Mouse (Mus musculus) stomach, postnatal 0 days (tissue): ENCODE data around the gene Gm7879. TPM values are rescaled to one million over a fixed set of nuclear protein-coding genes. Genes with fewer than 3 reads are reported as not detected.

Experiments used
- ATAC-seq: fragments of 200-750 bp; cut with Nextera tagmentation; 2 replicates; pipeline ENCODE4 v1.8.0; 2017; ENCODE audit not compliant: low FRiP score, low TSS enrichment
- DNase-seq: peaks from one replicate; pipeline ENCODE4 v3.0.0-alpha.2; 2016; ENCODE audit warnings: low spot score
- H3K27ac ChIP-seq: fragments of 300-500 bp; sonication (generic); replicated peaks from 2 replicates; pipeline ENCODE4 v1.5.1; 2014; ENCODE audit warnings: mild to moderate bottlenecking, control low read depth
- H3K27me3 ChIP-seq: fragments of 300-500 bp; sonication (generic); 2 replicates; pipeline ENCODE4 v1.6.1; 2014; ENCODE audit warnings: low read length; ENCODE audit not compliant: control insufficient read depth, insufficient read depth
- H3K36me3 ChIP-seq: fragments of 300-500 bp; sonication (generic); 2 replicates; pipeline ENCODE4 v1.6.1; 2014; ENCODE audit warnings: low read length, mixed read lengths; ENCODE audit not compliant: control insufficient read depth, insufficient read depth
- H3K4me1 ChIP-seq: fragments of 300-500 bp; sonication (generic); replicated peaks from 2 replicates; pipeline ENCODE4 v1.6.1; 2014; ENCODE audit warnings: antibody characterized with exemption; ENCODE audit not compliant: control insufficient read depth, insufficient read depth
- H3K4me2 ChIP-seq: fragments of 300-500 bp; sonication (generic); replicated peaks from 2 replicates; pipeline ENCODE4 v1.6.1; 2014; ENCODE audit warnings: low read depth, mild to moderate bottlenecking, control low read depth, moderate library complexity
- H3K4me3 ChIP-seq: fragments of 300-500 bp; sonication (generic); 2 replicates; pipeline ENCODE4 v1.5.1; 2014; ENCODE audit warnings: low read depth, low read length, control low read depth
- H3K9ac ChIP-seq: fragments of 300-500 bp; sonication (generic); 2 replicates; pipeline ENCODE4 v1.6.1; 2014; ENCODE audit warnings: mild to moderate bottlenecking, low read length, control low read depth, mixed read lengths
- H3K9me3 ChIP-seq: fragments of 300-500 bp; sonication (generic); 2 replicates; pipeline ENCODE4 v1.6.1; 2016; ENCODE audit warnings: low read length; ENCODE audit not compliant: control insufficient read depth
- CTCF ChIP-seq: IDR thresholded peaks from 2 replicates; pipeline ENCODE4 v1.5.1; 2016; ENCODE audit warnings: antibody characterized with exemption, low read depth, mild to moderate bottlenecking, moderate library complexity
- EP300 ChIP-seq: optimal IDR thresholded peaks from 2 replicates; pipeline ENCODE3; 2016; ENCODE audit warnings: antibody characterized with exemption
- WGBS: fragments of 180-500 bp; shearing (Covaris S2); extraction: QIAGEN DNeasy Blood & Tissue Kit; methylation state at CpG from one replicate; pipeline ENCODE4 v1.1.7; 2014; 5-methylcytosine and 5-hydroxymethylcytosine counted together
- polyA plus RNA-seq: library from polyadenylated mRNA; unstranded; fragments of >200 nt; fragmentation: Nextera tagmentation; extraction: Ambion mirVana; gene quantifications from 2 replicates; pipeline ENCODE4 v1.2.1, GENCODE M21; 2015

Gene Gm7879
- polyA plus RNA-seq, 1 experiment from 2014 or later, result 0.25 TPM

- Histone ChIP-seq H3K27ac (no peak overlapping the region), H3K4me2 (no peak overlapping the region), H3K27me3 (no peaks in the 10 kb centered on the region), H3K36me3 (no peaks in the 10 kb centered on the region), H3K9ac (no peak overlapping the region), H3K4me3 (no peak overlapping the region), H3K4me1 (no peaks in the 10 kb centered on the region), H3K9me3 (no peaks in the 10 kb centered on the region)
- ATAC-seq, result no peak
- no peak for TF ChIP-seq EP300
- no peak for TF ChIP-seq CTCF
- WGBS, result 60% methylated on average over 1 of the region's 1 CpGs
- no peak for DNase-seq
Observed at GRCm38 (mm10) chr5:43872652-43873051, 40.3 kb upstream of the Gm7879 start.

GRCm38 (mm10) chr5:43882034-43882433 lies 30.9 kb upstream of the Gm7879 start:
- Histone ChIP-seq H3K4me2 (no peak overlapping the region), H3K4me3 (no peak overlapping the region), H3K27me3 (no peaks in the 10 kb centered on the region), H3K4me1 (no peaks in the 10 kb centered on the region), H3K36me3 (no peaks in the 10 kb centered on the region), H3K9ac (no peak overlapping the region), H3K9me3 (no peaks in the 10 kb centered on the region), H3K27ac (no peak overlapping the region)
- DNase-seq, result no peak
- TF ChIP-seq EP300 (no peak), CTCF (no peak)
- WGBS, result 87% methylated on average over 3 of the region's 3 CpGs
- ATAC-seq, result no peak

- Histone ChIP-seq H3K9me3 (no peaks in the 10 kb centered on the region), H3K4me1 (no peaks in the 10 kb centered on the region), H3K4me2 (no peak overlapping the region), H3K27me3 (no peaks in the 10 kb centered on the region), H3K9ac (no peak overlapping the region), H3K4me3 (no peak overlapping the region), H3K27ac (no peak overlapping the region), H3K36me3 (no peaks in the 10 kb centered on the region)
- WGBS, result 46% methylated on average over 3 of the region's 3 CpGs
- DNase-seq, result no peak
- TF ChIP-seq CTCF (no peak), EP300 (no peak)
- no peak for ATAC-seq
Observed at GRCm38 (mm10) chr5:43885060-43885820, 27.7 kb upstream of the Gm7879 start.

GRCm38 (mm10) chr5:43892386-43892785 lies 20.6 kb upstream of the Gm7879 start:
- 0 out of 2 replicates have a peak, but pooled peaks have one; percentile 68 for ATAC-seq
- H3K4me3 ChIP-seq, result no peak overlapping the region
- H3K4me1 ChIP-seq, result no peaks in the 10 kb centered on the region
- no peak overlapping the region for H3K4me2 ChIP-seq
- no peaks in the 10 kb centered on the region for H3K9me3 ChIP-seq
- TF ChIP-seq EP300, result no peak
- peak; percentile 80 for TF ChIP-seq CTCF
- peak; percentile 30 for DNase-seq
- H3K27ac ChIP-seq, result no peak overlapping the region
- WGBS, result 24% methylated on average over 1 of the region's 1 CpGs
- H3K27me3 ChIP-seq, result no peaks in the 10 kb centered on the region
- no peak overlapping the region for H3K9ac ChIP-seq
- no peaks in the 10 kb centered on the region for H3K36me3 ChIP-seq

- ATAC-seq (peak; percentile 82), DNase-seq (peak; percentile 31)
- Histone ChIP-seq H3K4me2 (no peak overlapping the region), H3K9me3 (no peaks in the 10 kb centered on the region), H3K4me3 (no peak overlapping the region), H3K9ac (no peak overlapping the region), H3K27ac (no peak overlapping the region), H3K27me3 (no peaks in the 10 kb centered on the region), H3K4me1 (no peaks in the 10 kb centered on the region), H3K36me3 (no peaks in the 10 kb centered on the region)
- peak; percentile 82 for TF ChIP-seq CTCF
- no peak for TF ChIP-seq EP300
- 63% methylated on average over 2 of the region's 2 CpGs for WGBS
Observed at GRCm38 (mm10) chr5:43894113-43894512, 18.8 kb upstream of the Gm7879 start.

GRCm38 (mm10) chr5:43895931-43896330 lies 17.0 kb upstream of the Gm7879 start:
- H3K27ac ChIP-seq, result no peak overlapping the region
- no peak for ATAC-seq

More at GRCm38 (mm10) chr5:43895931-43896330, 17.0 kb upstream of the Gm7879 start:
- no peak overlapping the region for H3K4me3 ChIP-seq
- WGBS, result 79% methylated on average over 3 of the region's 3 CpGs
- H3K27me3 ChIP-seq, result no peaks in the 10 kb centered on the region
- no peaks in the 10 kb centered on the region for H3K4me1 ChIP-seq
- no peak for DNase-seq
- H3K36me3 ChIP-seq, result no peaks in the 10 kb centered on the region
- H3K9me3 ChIP-seq, result no peaks in the 10 kb centered on the region
- no peak overlapping the region for H3K9ac ChIP-seq
- TF ChIP-seq CTCF (no peak), EP300 (no peak)
- no peak overlapping the region for H3K4me2 ChIP-seq
